Mouse (Mus musculus) bone marrow, adult 2 months (tissue): ENCODE measurements at regions not wholly inside any gene's neighbourhood (a gene's known extent, or its start where the extent isn't known, plus 50 kb on each side); places are given as distances from the start of the nearest gene placed in this dataset.

Experiments
- CTCF ChIP-seq: fragments of 200-500 bp; IDR thresholded peaks from 2 replicates; pipeline ENCODE4 v1.5.1; 2011; ENCODE audit warnings: low read length, control low read depth; ENCODE audit not compliant: control insufficient read depth, insufficient read depth
- POLR2A ChIP-seq: fragments of 200-500 bp; IDR thresholded peaks from 2 replicates; pipeline ENCODE4 v1.6.1; 2011; ENCODE audit warnings: low read depth, mild to moderate bottlenecking, control low read depth, low read length, borderline replicate concordance; ENCODE audit not compliant: control insufficient read depth

GRCm38 (mm10) chr17:81189996-81190395 lies 125.1 kb upstream of the Thumpd2 start:
- TF ChIP-seq POLR2A (no peak), CTCF (peak; percentile 33; the same call in 1 of the 2 replicates)
